Mouse (Mus musculus) gastrocnemius, adult 8-10 months (tissue): ENCODE measurements around the gene Polr3e. TPM values are rescaled to one million over a fixed set of nuclear protein-coding genes. Genes with fewer than 3 reads are reported as not detected.

ENCODE experiments used
- DNase-seq, 2 experiments: peaks; one replicate each; pipeline ENCODE4 v3.0.0; 2022; ENCODE audit warnings: low spot score in 2 of 2
- total RNA-seq, 4 experiments: library from RNA; stranded (reverse); gene quantifications; 2 replicates each; pipeline ENCODE4 v1.2.4; 2022

The Polr3e gene
- total RNA-seq, 4 experiments from 2014 or later = 7.7 to 11.2 (median 8.4) TPM

- no peak for DNase-seq
Measured at GRCm38 (mm10) chr7:120974001-120974400, 56.5 kb downstream of the Polr3e start.

- no peak for DNase-seq
Measured at GRCm38 (mm10) chr7:120977063-120977462, 59.5 kb downstream of the Polr3e start.

- no peak for DNase-seq
Measured at GRCm38 (mm10) chr7:120980041-120980440, 62.5 kb downstream of the Polr3e start.

- peak in 1 of 2 experiments; percentile 13 for DNase-seq
Measured at GRCm38 (mm10) chr7:120980931-120981924, 63.7 kb downstream of the Polr3e start.

- DNase-seq = peak; percentile 84 to 88
Measured at GRCm38 (mm10) chr7:120982200-120982841, 64.8 kb downstream of the Polr3e start, which contains the start of the genes Cdr2 and Mfsd13b. Gene Cdr2 (minus strand): TSS chr7:120982312. Gene Mfsd13b (plus strand): TSS chr7:120982509.

GRCm38 (mm10) chr7:120982968-120983367 is 65.4 kb downstream of the Polr3e start:
- no peak for DNase-seq

GRCm38 (mm10) chr7:120991191-120991590 is 73.6 kb downstream of the Polr3e start:
- no peak for DNase-seq

Other genes with a start within 250 kb of the Polr3e start
- not detected for gene Pdzd9, start 247.4 kb upstream of the Polr3e start, total RNA-seq
- 10 to 100 TPM; 19.4 to 28.2 (median 22.9) TPM for gene Mosmo, start 240.1 kb upstream of the Polr3e start, total RNA-seq
- gene Vwa3a, start 178.4 kb upstream of the Polr3e start, total RNA-seq = under 1 TPM; 0.36 to 0.80 (median 0.54) TPM
- under 1 TPM in 3 of 4 experiments, not detected in 1; 0.21 to 0.38 (median 0.27) TPM for gene Gm5737, start 105.4 kb upstream of the Polr3e start, total RNA-seq
- gene Eef2k, start 74.9 kb upstream of the Polr3e start, total RNA-seq = 10 to 100 TPM; 60.0 to 79.0 (median 75.1) TPM
- 1 to 10 TPM; 1.2 to 2.7 (median 1.6) TPM for gene Cdr2, start 64.6 kb downstream of the Polr3e start, total RNA-seq
- gene Mfsd13b, start 64.8 kb downstream of the Polr3e start, total RNA-seq = not detected
- gene Mettl9, start 116.7 kb downstream of the Polr3e start, total RNA-seq = 10 to 100 TPM; 20.4 to 26.1 (median 23.6) TPM
- under 1 TPM in 3 of 4 experiments, not detected in 1; 0.13 to 0.36 (median 0.20) TPM for gene Igsf6, start 156.8 kb downstream of the Polr3e start, total RNA-seq
- gene Otoa, start 163.9 kb downstream of the Polr3e start, total RNA-seq = under 1 TPM in 2 of 4 experiments, not detected in 2; 0.05 to 0.21 TPM